Comparison of ENCODE assay signal across 15 mouse cellular contexts in the genomic region with DNA sequence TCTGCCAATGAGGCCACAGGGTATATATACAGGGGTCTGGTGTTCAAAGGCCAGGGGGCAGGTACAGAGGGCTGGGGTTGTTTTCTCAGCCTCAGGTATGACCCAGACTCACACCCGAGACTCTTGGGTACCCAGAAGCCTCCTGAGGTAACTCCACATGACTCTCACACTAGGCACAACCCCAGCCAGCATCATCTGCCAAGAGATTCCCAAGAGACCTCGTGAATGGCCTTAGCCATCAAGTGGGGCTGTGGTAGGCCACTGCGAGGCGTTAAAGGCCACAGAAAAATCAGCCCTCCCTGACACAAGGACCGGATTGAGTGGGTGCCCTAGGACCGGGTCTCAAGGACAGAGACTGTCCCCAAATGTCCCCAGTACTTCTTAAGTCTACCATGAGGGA. TPM values are rescaled to one million over a fixed set of nuclear protein-coding genes. Genes with fewer than 3 reads are reported as not detected.
DNase-seq lines count a peak whose midpoint lies in the region; ATAC-seq lines count a peak whose summit lies in the region.
"Had no signal": no experiment of that assay in that cellular context is flagged by ENCODE, and none has a peak within 500 bp of the region (broad histone marks: within the 10 kb centered on the region; RNA-seq: fewer than 3 reads in every experiment).

No protein-coding gene starts in this region.

- H3K4me1 ChIP-seq in lung, embryonic 15.5 days: peaks cover 39% of the 10 kb centered on the region
- peaks cover 81% of the 10 kb centered on the region for H3K4me1 ChIP-seq in embryonic facial prominence, embryonic 10.5 days
- H3K4me1 ChIP-seq in limb, embryonic 12.5 days (replicated peaks): peaks cover 68% of the 10 kb centered on the region

- no peaks in the 10 kb centered on the region for H3K9me3 ChIP-seq in lung, embryonic 15.5 days
- no peaks in the 10 kb centered on the region for H3K9me3 ChIP-seq in embryonic facial prominence, embryonic 10.5 days
- H3K9me3 ChIP-seq in limb, embryonic 12.5 days: no peaks in the 10 kb centered on the region

- H3K9ac ChIP-seq in lung, embryonic 15.5 days: no peak overlapping the region
- no peak overlapping the region for H3K9ac ChIP-seq in limb, embryonic 12.5 days (replicated peaks)

- H3K27ac ChIP-seq in lung, embryonic 15.5 days: peak overlapping the region; percentile 55
- H3K27ac ChIP-seq in embryonic facial prominence, embryonic 10.5 days (replicated peaks): peak overlapping the region; percentile 73
- H3K27ac ChIP-seq in limb, embryonic 12.5 days: peak overlapping the region; percentile 72; the same call in 1 of the 2 replicates

- H3K4me2 ChIP-seq in lung, embryonic 15.5 days: no peak overlapping the region
- H3K4me2 ChIP-seq in limb, embryonic 12.5 days: no peak overlapping the region

- DNase-seq in cerebellum, adult 11-12 months: peak; percentile 30
- DNase-seq in cerebellum, adult 9-10 months: no peak
- DNase-seq in lung, postnatal 4 days: no peak
- DNase-seq in embryonic facial prominence, embryonic 10.5 days (ENCODE audit: low spot score): no peak
- DNase-seq in urinary bladder, postnatal 36 days (ENCODE audit: low spot score in 2 of 2): no peak
- no peak for DNase-seq in embryo, embryonic 10 days (ENCODE audit: low spot score)
- DNase-seq: embryo, embryonic 11 days; heart, adult 18-20 months; heart, postnatal 14 days; kidney, adult 18-20 months; kidney, postnatal 36 days; liver; lung, adult 2 months had no signal

- H3K4me3 ChIP-seq in lung, embryonic 15.5 days: no peak overlapping the region
- H3K4me3 ChIP-seq in embryonic facial prominence, embryonic 10.5 days: no peak overlapping the region
- no peak overlapping the region for H3K4me3 ChIP-seq in limb, embryonic 12.5 days (replicated peaks)

- H3K27me3 ChIP-seq in lung, embryonic 15.5 days: no peaks in the 10 kb centered on the region
- no peaks in the 10 kb centered on the region for H3K27me3 ChIP-seq in embryonic facial prominence, embryonic 10.5 days (replicated peaks; ENCODE audit: low read depth, poor library complexity, severe bottlenecking)
- H3K27me3 ChIP-seq in limb, embryonic 12.5 days: no peaks in the 10 kb centered on the region

- WGBS in lung, embryonic 15.5 days: 75% methylated on average over 6 of the region's 6 CpGs
- WGBS in embryonic facial prominence, embryonic 10.5 days: 88% methylated on average over 6 of the region's 6 CpGs
- 82% methylated on average over 6 of the region's 6 CpGs for WGBS in limb, embryonic 12.5 days

- H3K36me3 ChIP-seq in lung, embryonic 15.5 days: no peaks in the 10 kb centered on the region
- peaks cover 20% of the 10 kb centered on the region for H3K36me3 ChIP-seq in embryonic facial prominence, embryonic 10.5 days (replicated peaks)
- no peaks in the 10 kb centered on the region for H3K36me3 ChIP-seq in limb, embryonic 12.5 days

- no peak for ATAC-seq in lung, embryonic 15.5 days (ENCODE audit: borderline replicate concordance, extremely low read depth, low FRiP score, low TSS enrichment)
- ATAC-seq in limb, embryonic 12.5 days (ENCODE audit: insufficient number of reproducible peaks, insufficient read depth, low FRiP score, low TSS enrichment, low read depth): no peak

RNA-seq across cellular contexts. Expression of a gene that starts 33.1 kb away (rescaled TPM):
- polyA plus RNA-seq in lung, embryonic 15.5 days (2015; fragmentation: Nextera tagmentation; extraction: Ambion mirVana): 3.0 and 3.3 TPM in 2 replicates
- 2.7 and 3.2 TPM in 2 replicates for polyA plus RNA-seq in embryonic facial prominence, embryonic 10.5 days (2016; fragmentation: Nextera tagmentation; extraction: Ambion mirVana)
- polyA plus RNA-seq in limb, embryonic 12.5 days (2016; fragmentation: Nextera tagmentation; extraction: Ambion mirVana): 3.3 and 3.9 TPM in 2 replicates

RNA-seq across cellular contexts. Expression of a gene that starts 33.4 kb away (rescaled TPM):
- 84.3 and 87.2 TPM in 2 replicates for polyA plus RNA-seq in lung, embryonic 15.5 days (2015; fragmentation: Nextera tagmentation; extraction: Ambion mirVana)
- 79.6 and 81.5 TPM in 2 replicates for polyA plus RNA-seq in embryonic facial prominence, embryonic 10.5 days (2016; fragmentation: Nextera tagmentation; extraction: Ambion mirVana)
- 94.2 and 97.4 TPM in 2 replicates for polyA plus RNA-seq in limb, embryonic 12.5 days (2016; fragmentation: Nextera tagmentation; extraction: Ambion mirVana)
